In genomic region chr13:111489802-111490723, GRCm38 (mm10) we compare ENCODE assay signal across 8 mouse cellular contexts. TPM values are rescaled to one million over a fixed set of nuclear protein-coding genes. Genes with fewer than 3 reads are reported as not detected.
DNase-seq lines count a peak whose midpoint lies in the region; ATAC-seq and TF ChIP-seq lines count a peak whose summit lies in the region.

Gene Gpbp1, minus strand, starts transcription at chr13:111490111.

- no peaks in the 10 kb centered on the region for H3K9me3 ChIP-seq in embryonic facial prominence, embryonic 13.5 days
- H3K9me3 ChIP-seq in limb, embryonic 12.5 days, result no peaks in the 10 kb centered on the region
- no peaks in the 10 kb centered on the region for H3K9me3 ChIP-seq in midbrain, embryonic 15.5 days

- peak within 1 kb of the TSS; percentile 99 for H3K27ac ChIP-seq in embryonic facial prominence, embryonic 13.5 days
- H3K27ac ChIP-seq in kidney, adult 2 months (ENCODE audit: insufficient read depth, low read depth, low read length), result peak within 1 kb of the TSS; percentile 96
- H3K27ac ChIP-seq in limb, embryonic 12.5 days, result peak within 1 kb of the TSS; percentile 99
- peak within 1 kb of the TSS; percentile 95 for H3K27ac ChIP-seq in midbrain, embryonic 15.5 days
- H3K27ac ChIP-seq in spleen, adult 2 months (ENCODE audit: insufficient read depth, low read length), result peak within 1 kb of the TSS; percentile 98

- peak; percentile 52 for TF ChIP-seq POLR2A in kidney, adult 2 months (IDR thresholded peaks at IDR 0.05; ENCODE audit: low read depth, low read length)
- peak; percentile 65 for TF ChIP-seq POLR2A in spleen, adult 2 months (IDR thresholded peaks at IDR 0.05; ENCODE audit: low read depth, low read length)

- peak within 1 kb of the TSS; percentile 97 for H3K9ac ChIP-seq in embryonic facial prominence, embryonic 13.5 days
- H3K9ac ChIP-seq in limb, embryonic 12.5 days (replicated peaks), result peak within 1 kb of the TSS; percentile 99
- peak within 1 kb of the TSS; percentile 69 for H3K9ac ChIP-seq in midbrain, embryonic 15.5 days

- TF ChIP-seq CTCF in kidney, adult 2 months (conservative IDR thresholded peaks at IDR 0.05; ENCODE audit: insufficient read depth, insufficient read length, low read depth, low read length), result no peak
- TF ChIP-seq CTCF in spleen, adult 2 months (IDR thresholded peaks at IDR 0.05; ENCODE audit: extremely low read depth, insufficient read depth, insufficient read length, insufficient replicate concordance), result no peak

- H3K4me2 ChIP-seq in embryonic facial prominence, embryonic 13.5 days, result peak within 1 kb of the TSS; percentile 79
- H3K4me2 ChIP-seq in limb, embryonic 12.5 days, result peak within 1 kb of the TSS; percentile 78
- peak within 1 kb of the TSS; percentile 96 for H3K4me2 ChIP-seq in midbrain, embryonic 15.5 days

- H3K4me1 ChIP-seq in embryonic facial prominence, embryonic 13.5 days, result peaks cover 19% of the 10 kb centered on the region
- peaks cover 1% of the 10 kb centered on the region; the same call in 1 of the 2 replicates for H3K4me1 ChIP-seq in kidney, adult 2 months (ENCODE audit: control insufficient read depth, insufficient read depth, low read length)
- H3K4me1 ChIP-seq in limb, embryonic 12.5 days (replicated peaks), result peaks cover 11% of the 10 kb centered on the region
- H3K4me1 ChIP-seq in midbrain, embryonic 15.5 days, result peaks cover 32% of the 10 kb centered on the region
- no peaks in the 10 kb centered on the region; the same call in 1 of the 2 replicates for H3K4me1 ChIP-seq in spleen, adult 2 months (ENCODE audit: control insufficient read depth, insufficient read depth, insufficient read length)

- no peaks in the 10 kb centered on the region for H3K36me3 ChIP-seq in embryonic facial prominence, embryonic 13.5 days
- H3K36me3 ChIP-seq in kidney, adult 2 months (ENCODE audit: control insufficient read depth, insufficient read depth, low read length), result no peaks in the 10 kb centered on the region
- H3K36me3 ChIP-seq in limb, embryonic 12.5 days, result no peaks in the 10 kb centered on the region
- H3K36me3 ChIP-seq in midbrain, embryonic 15.5 days (replicated peaks), result no peaks in the 10 kb centered on the region
- H3K36me3 ChIP-seq in spleen, adult 2 months (ENCODE audit: control insufficient read depth, insufficient read depth, low read length), result no peaks in the 10 kb centered on the region

- H3K4me3 ChIP-seq in embryonic facial prominence, embryonic 13.5 days, result peak within 1 kb of the TSS; percentile 96
- peak within 1 kb of the TSS; percentile 78 for H3K4me3 ChIP-seq in kidney, adult 2 months (ENCODE audit: insufficient read depth, low read depth, low read length)
- peak within 1 kb of the TSS; percentile 100 for H3K4me3 ChIP-seq in limb, embryonic 12.5 days (replicated peaks)
- peak within 1 kb of the TSS; percentile 85 for H3K4me3 ChIP-seq in midbrain, embryonic 15.5 days
- peak within 1 kb of the TSS; percentile 76 for H3K4me3 ChIP-seq in spleen, adult 2 months (ENCODE audit: extremely low read depth, insufficient read depth, insufficient read length)

- peak; percentile 97 for ATAC-seq in embryonic facial prominence, embryonic 13.5 days (ENCODE audit: insufficient number of reproducible peaks, insufficient read depth, low FRiP score, low TSS enrichment, low read depth)
- peak; percentile 96 for ATAC-seq in limb, embryonic 12.5 days (ENCODE audit: insufficient number of reproducible peaks, insufficient read depth, low FRiP score, low TSS enrichment, low read depth)
- ATAC-seq in midbrain, embryonic 15.5 days (replicated peaks), result peak; percentile 96

- H3K27me3 ChIP-seq in embryonic facial prominence, embryonic 13.5 days, result peaks cover 32% of the 10 kb centered on the region
- H3K27me3 ChIP-seq in kidney, adult 2 months (replicated peaks; ENCODE audit: control insufficient read depth, insufficient read depth, low read length), result no peaks in the 10 kb centered on the region
- peaks cover 23% of the 10 kb centered on the region for H3K27me3 ChIP-seq in limb, embryonic 12.5 days
- peaks cover 22% of the 10 kb centered on the region for H3K27me3 ChIP-seq in midbrain, embryonic 15.5 days (replicated peaks)
- H3K27me3 ChIP-seq in spleen, adult 2 months (ENCODE audit: control insufficient read depth, insufficient read depth, low read length), result no peaks in the 10 kb centered on the region

- peak; percentile 97 for DNase-seq in 3134 (ENCODE audit: extremely low read depth, insufficient read length, low spot score)
- peak; percentile 100 for DNase-seq in adrenal gland, postnatal 36 days
- DNase-seq in heart, adult 18-20 months, result peak; percentile 100
- DNase-seq in kidney, adult 2 months, result peak; percentile 100
- peak; percentile 100 for DNase-seq in spleen, adult 2 months (ENCODE audit: low read depth in 1 of 2, low spot score in 2 of 2)

- WGBS in embryonic facial prominence, embryonic 13.5 days, result under 1% methylated on average over 105 of the region's 109 CpGs
- WGBS in kidney, adult 2 months, result under 1% methylated on average over 103 of the region's 109 CpGs
- WGBS in limb, embryonic 12.5 days, result under 1% methylated on average over 93 of the region's 109 CpGs
- WGBS in midbrain, embryonic 15.5 days, result under 1% methylated on average over 108 of the region's 109 CpGs
- WGBS in spleen, adult 2 months, result under 1% methylated on average over 90 of the region's 109 CpGs

RNA-seq across cellular contexts. Expression of gene Gpbp1, which starts in this region (rescaled TPM):
- 10 to 100 TPM; 78.1 to 95.5 TPM for total RNA-seq in adrenal gland, postnatal 36 days (2021)
- 101 and 110 TPM in 2 replicates for polyA plus RNA-seq in embryonic facial prominence, embryonic 13.5 days (2015; fragmentation: Nextera tagmentation; extraction: Ambion mirVana)
- 10 to 100 TPM; 49.8 to 58.4 TPM for total RNA-seq in heart, adult 18-20 months (2021)
- polyA plus RNA-seq in kidney, adult 2 months (2012; rRNA removed), result 2.4 and 4.9 TPM in 2 replicates
- polyA plus RNA-seq in limb, embryonic 12.5 days (2016; fragmentation: Nextera tagmentation; extraction: Ambion mirVana), result 117 and 123 TPM in 2 replicates
- 83.8 and 89.8 TPM in 2 replicates for polyA plus RNA-seq in midbrain, embryonic 15.5 days (2015; fragmentation: Nextera tagmentation; extraction: Ambion mirVana)
- 0.88 and 1.7 TPM in 2 replicates for polyA plus RNA-seq in spleen, adult 2 months (2012; rRNA removed)

Comparison
In these comparisons a context has a peak if more than half of its experiments do, and no peak if none do; other contexts are left out.
1. Peak in every context shown above with its lines: DNase-seq, ATAC-seq, H3K4me3 ChIP-seq and H3K27ac ChIP-seq.
2. RNA of gene Gpbp1 (polyA plus RNA-seq): 117 to 123 TPM in limb, embryonic 12.5 days, 101 to 110 TPM in embryonic facial prominence, embryonic 13.5 days and 83.8 to 89.8 TPM in midbrain, embryonic 15.5 days; 2.4 to 4.9 TPM in kidney, adult 2 months and 0.88 to 1.7 TPM in spleen, adult 2 months; every median in the first group is over 10 times any median in the second.